Mouse (Mus musculus) liver, embryonic 11.5 days (tissue): ENCODE data around the gene Lin28a. TPM values are rescaled to one million over a fixed set of nuclear protein-coding genes. Genes with fewer than 3 reads are reported as not detected.

Experiments used
- ATAC-seq: fragments of 200-750 bp; cut with Nextera tagmentation; replicated peaks from 2 replicates; pipeline ENCODE4 v1.8.0; 2017; ENCODE audit warnings: moderate number of reproducible peaks, mild to moderate bottlenecking, moderate TSS enrichment, moderate library complexity; ENCODE audit not compliant: low FRiP score
- DNase-seq: peaks from one replicate; pipeline ENCODE4 v3.0.0-alpha.2; 2017; ENCODE audit warnings: low spot score
- H3K27ac ChIP-seq: fragments of 300-500 bp; sonication (generic); 2 replicates; pipeline ENCODE4 v1.5.1; 2014; ENCODE audit warnings: mild to moderate bottlenecking, low read depth, low read length, control low read depth
- H3K27me3 ChIP-seq: fragments of 300-500 bp; sonication (generic); replicated peaks from 2 replicates; pipeline ENCODE4 v1.6.1; 2014; ENCODE audit warnings: low read length, mixed read lengths; ENCODE audit not compliant: control insufficient read depth, insufficient read depth
- H3K36me3 ChIP-seq: fragments of 300-500 bp; sonication (generic); 2 replicates; pipeline ENCODE4 v1.6.1; 2014; ENCODE audit warnings: mild to moderate bottlenecking, low read length, moderate library complexity, mixed read lengths; ENCODE audit not compliant: control insufficient read depth, insufficient read depth
- H3K4me1 ChIP-seq: fragments of 300-500 bp; sonication (generic); replicated peaks from 2 replicates; pipeline ENCODE4 v1.6.1; 2014; ENCODE audit warnings: low read length, mixed read lengths; ENCODE audit not compliant: control insufficient read depth, insufficient read depth
- H3K4me2 ChIP-seq: fragments of 300-500 bp; sonication (generic); 2 replicates; pipeline ENCODE4 v1.6.1; 2014; ENCODE audit warnings: mild to moderate bottlenecking, control low read depth, moderate library complexity
- H3K4me3 ChIP-seq: fragments of 300-500 bp; sonication (generic); 2 replicates; pipeline ENCODE4 v1.5.1; 2014; ENCODE audit warnings: low read depth, low read length, control low read depth
- H3K9ac ChIP-seq: fragments of 300-500 bp; sonication (generic); 2 replicates; pipeline ENCODE4 v1.6.1; 2014; ENCODE audit warnings: low read depth, low read length, control low read depth
- H3K9me3 ChIP-seq: fragments of 300-500 bp; sonication (generic); 2 replicates; pipeline ENCODE4 v1.6.1; 2016; ENCODE audit warnings: low read length, inconsistent platforms, mixed read lengths; ENCODE audit not compliant: control insufficient read depth
- WGBS: fragments of 180-500 bp; shearing (Covaris S2); extraction: QIAGEN DNeasy Blood & Tissue Kit; methylation state at CpG from one replicate; pipeline ENCODE4 v1.1.7; 2014; 5-methylcytosine and 5-hydroxymethylcytosine counted together
- polyA plus RNA-seq: library from polyadenylated mRNA; unstranded; fragments of >200 nt; fragmentation: Nextera tagmentation; extraction: Ambion mirVana; gene quantifications from 2 replicates; pipeline ENCODE4 v1.2.1, GENCODE M21; 2014

The Lin28a gene
- polyA plus RNA-seq, 1 experiment from 2014 or later = 5.8 TPM

- Histone ChIP-seq H3K4me3 (no peak overlapping the region), H3K36me3 (no peaks in the 10 kb centered on the region), H3K27me3 (no peaks in the 10 kb centered on the region), H3K4me2 (peak overlapping the region; percentile 33; the same call in 1 of the 2 replicates), H3K9ac (no peak overlapping the region), H3K4me1 (no peaks in the 10 kb centered on the region), H3K9me3 (no peaks in the 10 kb centered on the region), H3K27ac (peak overlapping the region; percentile 38; the same call in 1 of the 2 replicates)
- DNase-seq (peak; percentile 78), ATAC-seq (no peak)
- 4% methylated on average over 16 of the region's 16 CpGs for WGBS
Measured at GRCm38 (mm10) chr4:134035953-134036352, 17.3 kb upstream of the Lin28a start.

- Histone ChIP-seq H3K36me3 (no peaks in the 10 kb centered on the region), H3K9ac (no peak overlapping the region), H3K4me3 (no peak overlapping the region), H3K4me2 (no peak overlapping the region), H3K27me3 (no peaks in the 10 kb centered on the region), H3K27ac (no peak overlapping the region), H3K9me3 (no peaks in the 10 kb centered on the region; the same call in 1 of the 2 replicates), H3K4me1 (no peaks in the 10 kb centered on the region)
- DNase-seq (no peak), ATAC-seq (no peak)
- WGBS = 65% methylated on average over 9 of the region's 9 CpGs
Measured at GRCm38 (mm10) chr4:134025802-134026201, 7.2 kb upstream of the Lin28a start.

GRCm38 (mm10) chr4:134020621-134021020, 2.0 kb upstream of the Lin28a start:
- ATAC-seq = no peak
- WGBS = 2% methylated on average over 11 of the region's 11 CpGs
- no peak overlapping the region for H3K9ac ChIP-seq
- no peak overlapping the region for H3K4me3 ChIP-seq
- H3K27me3 ChIP-seq = peaks cover 41% of the 10 kb centered on the region
- peaks cover 8% of the 10 kb centered on the region; the same call in 1 of the 2 replicates for H3K4me1 ChIP-seq
- no peaks in the 10 kb centered on the region for H3K9me3 ChIP-seq
- H3K27ac ChIP-seq = no peak overlapping the region
- H3K36me3 ChIP-seq = no peaks in the 10 kb centered on the region
- no peak overlapping the region for H3K4me2 ChIP-seq
- peak; percentile 80 for DNase-seq

GRCm38 (mm10) chr4:134019641-134020351, 1.2 kb upstream of the Lin28a start:
- 5% methylated on average over 16 of the region's 16 CpGs for WGBS
- Histone ChIP-seq H3K4me3 (peak overlapping the region; percentile 27; the same call in 1 of the 2 replicates), H3K4me2 (peak overlapping the region; percentile 56), H3K9ac (peak overlapping the region; percentile 37; the same call in 1 of the 2 replicates), H3K27ac (peak overlapping the region; percentile 75), H3K36me3 (no peaks in the 10 kb centered on the region), H3K27me3 (peaks cover 41% of the 10 kb centered on the region), H3K9me3 (no peaks in the 10 kb centered on the region), H3K4me1 (peaks cover 8% of the 10 kb centered on the region; the same call in 1 of the 2 replicates)
- peak; percentile 46 for DNase-seq
- peak; percentile 62 for ATAC-seq

GRCm38 (mm10) chr4:134019210-134019609, 569 bp upstream of the Lin28a start:
- DNase-seq (peak; percentile 54), ATAC-seq (peak; percentile 40; the same call in 1 of the 2 replicates)
- no peaks in the 10 kb centered on the region for H3K36me3 ChIP-seq
- peaks cover 8% of the 10 kb centered on the region; the same call in 1 of the 2 replicates for H3K4me1 ChIP-seq
- H3K27me3 ChIP-seq = peaks cover 41% of the 10 kb centered on the region
- peak overlapping the region; percentile 37; the same call in 1 of the 2 replicates for H3K9ac ChIP-seq
- H3K4me3 ChIP-seq = peak overlapping the region; percentile 27; the same call in 1 of the 2 replicates
- peak overlapping the region; percentile 56 for H3K4me2 ChIP-seq
- whole genome bisulfite sequencing = 3% methylated on average over 9 of the region's 10 CpGs
- no peaks in the 10 kb centered on the region for H3K9me3 ChIP-seq
- peak overlapping the region; percentile 75 for H3K27ac ChIP-seq

- DNase-seq = peak; percentile 57
- H3K4me1 ChIP-seq = peaks cover 8% of the 10 kb centered on the region; the same call in 1 of the 2 replicates
- H3K4me2 ChIP-seq = peak overlapping the region; percentile 64
- peak overlapping the region; percentile 56 for H3K9ac ChIP-seq
- ATAC-seq = no peak
- no peaks in the 10 kb centered on the region for H3K36me3 ChIP-seq
- WGBS = under 1% methylated on average over 46 of the region's 46 CpGs
- H3K9me3 ChIP-seq = no peaks in the 10 kb centered on the region
- H3K4me3 ChIP-seq = peak overlapping the region; percentile 51
- peaks cover 41% of the 10 kb centered on the region for H3K27me3 ChIP-seq
- peak overlapping the region; percentile 73 for H3K27ac ChIP-seq
Measured at GRCm38 (mm10) chr4:134018038-134018778, 433 bp downstream of the Lin28a start.

- Histone ChIP-seq H3K4me3 (peak overlapping the region; percentile 51), H3K27me3 (peaks cover 41% of the 10 kb centered on the region), H3K36me3 (no peaks in the 10 kb centered on the region), H3K9me3 (no peaks in the 10 kb centered on the region), H3K4me1 (peaks cover 12% of the 10 kb centered on the region; the same call in 1 of the 2 replicates), H3K4me2 (peak overlapping the region; percentile 64), H3K9ac (peak overlapping the region; percentile 10; the same call in 1 of the 2 replicates), H3K27ac (peak overlapping the region; percentile 73)
- WGBS = 4% methylated on average over 21 of the region's 21 CpGs
- ATAC-seq (no peak), DNase-seq (peak; percentile 41)
Measured at GRCm38 (mm10) chr4:134017201-134017865, 1.3 kb downstream of the Lin28a start.

GRCm38 (mm10) chr4:134016767-134017166, 1.9 kb downstream of the Lin28a start:
- Histone ChIP-seq H3K36me3 (no peaks in the 10 kb centered on the region), H3K4me1 (peaks cover 18% of the 10 kb centered on the region), H3K27ac (peak overlapping the region; percentile 73), H3K4me3 (peak overlapping the region; percentile 51), H3K9me3 (no peaks in the 10 kb centered on the region), H3K27me3 (peaks cover 41% of the 10 kb centered on the region), H3K4me2 (peak overlapping the region; percentile 64), H3K9ac (peak overlapping the region; percentile 10; the same call in 1 of the 2 replicates)
- WGBS = 3% methylated on average over 8 of the region's 8 CpGs
- DNase-seq (peak; percentile 50), ATAC-seq (no peak)
